Mouse (Mus musculus): Measurements from ENCODE around the gene Chuk.

DNA sequence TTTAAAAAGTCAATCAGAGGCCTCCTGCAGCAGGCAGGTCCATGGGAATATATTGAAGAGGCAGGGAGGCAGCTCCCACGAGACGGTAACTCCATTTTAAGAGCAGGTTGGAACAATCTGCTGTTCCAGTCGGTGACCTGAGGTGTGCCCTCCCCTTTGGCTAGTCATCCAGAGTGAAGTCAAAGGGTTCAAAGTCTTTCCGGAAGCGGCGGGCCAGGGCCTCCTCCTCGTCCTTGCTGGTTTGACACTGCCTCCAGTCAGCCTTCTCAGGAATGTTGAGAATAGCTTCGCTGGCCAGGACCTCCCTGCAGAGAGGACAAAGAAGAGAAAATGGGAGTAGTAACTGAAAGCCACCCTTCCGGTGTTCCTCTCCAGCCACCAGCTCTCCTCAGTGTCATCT lies 3.1 kb upstream of the Chuk start:
- TF ChIP-seq MAFK (IDR thresholded peaks at IDR 0.05; ENCODE audit: insufficient read depth, low read depth, low read length) (no peak), ZNF384 (IDR thresholded peaks at IDR 0.05; ENCODE audit: low read depth, low read length) (no peak)
